Mouse (Mus musculus) ES-Bruce4 (cell line): ENCODE measurements around the gene Mettl21c.

Experiments used
- CTCF ChIP-seq: IDR thresholded peaks from one replicate; pipeline ENCODE4 v1.8.1; 2011; ENCODE audit warnings: low read depth, low read length
- EP300 ChIP-seq: IDR thresholded peaks from 2 replicates; pipeline ENCODE4 v1.6.1; 2011; ENCODE audit warnings: low read depth, low read length; ENCODE audit not compliant: insufficient read depth
- POLR2A ChIP-seq: IDR thresholded peaks from one replicate; pipeline ENCODE4 v1.8.1; 2011; ENCODE audit warnings: low read length; ENCODE audit not compliant: insufficient read depth

DNA sequence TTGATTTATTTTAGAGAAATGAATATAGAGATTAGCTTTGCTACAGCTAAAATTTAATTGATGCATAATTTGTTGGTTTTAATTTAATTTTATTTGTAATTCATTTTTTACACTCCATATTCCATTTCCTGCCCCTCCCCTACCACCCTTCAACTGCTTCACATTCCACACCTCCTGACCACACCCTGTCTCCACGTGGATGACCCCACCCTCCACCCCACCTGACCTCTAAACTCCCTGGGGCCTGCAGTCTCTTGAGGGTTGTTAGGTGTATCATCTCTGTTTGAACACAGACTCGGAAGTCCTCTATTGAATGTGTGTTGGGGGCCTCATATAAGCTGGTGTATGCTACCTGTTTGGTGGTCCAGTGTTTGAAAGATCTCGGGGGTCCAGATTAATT is 48.7 kb downstream of the Mettl21c start:
- TF ChIP-seq CTCF, result no peak
- no peak for TF ChIP-seq POLR2A
- TF ChIP-seq EP300, result peak; percentile 81
